Mouse (Mus musculus) G1E (cell line): Measurements from ENCODE around the gene Ccl22. TPM values are rescaled to one million over a fixed set of nuclear protein-coding genes. Genes with fewer than 3 reads are reported as not detected.

ENCODE experiments used
- ATAC-seq: 2 replicates; pipeline ENCODE4 v1.8.0; 2016; ENCODE audit warnings: mild to moderate bottlenecking; ENCODE audit not compliant: insufficient number of reproducible peaks, poor library complexity, low FRiP score, severe bottlenecking; ENCODE audit errors: extremely low read depth
- DNase-seq: peaks from one replicate; pipeline ENCODE4 v3.0.0; 2012; ENCODE audit warnings: low spot score
- H3K27me3 ChIP-seq: 2 replicates; pipeline ENCODE4 v1.6.1; 2012; ENCODE audit warnings: mild to moderate bottlenecking, low read length, inconsistent platforms; ENCODE audit not compliant: insufficient read depth
- H3K36me3 ChIP-seq: replicated peaks from 2 replicates; pipeline ENCODE3; 2012; ENCODE audit warnings: mild to moderate bottlenecking, inconsistent platforms
- H3K4me1 ChIP-seq: 2 replicates; pipeline ENCODE4 v1.6.1; 2012; ENCODE audit warnings: low read depth, low read length, inconsistent platforms, mixed read lengths; ENCODE audit not compliant: insufficient read depth
- H3K4me3 ChIP-seq: 2 replicates; pipeline ENCODE4 v1.5.1; 2012; ENCODE audit warnings: low read depth, mild to moderate bottlenecking, inconsistent platforms, low read length, moderate library complexity, mixed read lengths
- H3K9me3 ChIP-seq: replicated peaks from 2 replicates; pipeline ENCODE4 v1.6.1; 2012; ENCODE audit warnings: inconsistent platforms
- CTCF ChIP-seq: IDR thresholded peaks from 2 replicates; pipeline ENCODE4 v1.5.1; 2012; ENCODE audit warnings: low read depth, low read length, inconsistent platforms, mixed read lengths
- GATA1 ChIP-seq: IDR thresholded peaks from 2 replicates; pipeline ENCODE4 v1.6.1; 2012; ENCODE audit warnings: borderline replicate concordance, low read length, inconsistent platforms, mixed read lengths
- GATA2 ChIP-seq: IDR thresholded peaks from 2 replicates; pipeline ENCODE4 v1.6.1; 2012; ENCODE audit warnings: low read depth, low read length, inconsistent platforms, borderline replicate concordance
- POLR2AphosphoS5 ChIP-seq: IDR thresholded peaks from 2 replicates; pipeline ENCODE4 v1.6.1; 2012; ENCODE audit warnings: low read depth, low read length, inconsistent platforms; ENCODE audit not compliant: insufficient replicate concordance
- TAL1 ChIP-seq: conservative IDR thresholded peaks from 2 replicates; pipeline ENCODE4 v1.6.1; 2012; ENCODE audit warnings: low read depth, low read length, inconsistent platforms, mixed read lengths
- polyA plus RNA-seq: library from polyadenylated mRNA; stranded (reverse); fragments of >175 nt; gene quantifications from 2 replicates; pipeline ENCODE4 v1.2.3, GENCODE M21; 2012
- total RNA-seq, 2 experiments: library from RNA; stranded (forward) in 1 of 2; stranded (reverse) in 1 of 2; fragments of 200-1000 nt in 1 of 2; fragments of >200 nt in 1 of 2; fragmentation: Nextera tagmentation in 1 of 2; gene quantifications; 2 replicates each; pipeline ENCODE4 v1.2.3; 2014 to 2017

The Ccl22 gene
- total and polyA plus RNA-seq, 3 experiments, result 0.02 to 0.22 TPM; not detected in 1

DNA sequence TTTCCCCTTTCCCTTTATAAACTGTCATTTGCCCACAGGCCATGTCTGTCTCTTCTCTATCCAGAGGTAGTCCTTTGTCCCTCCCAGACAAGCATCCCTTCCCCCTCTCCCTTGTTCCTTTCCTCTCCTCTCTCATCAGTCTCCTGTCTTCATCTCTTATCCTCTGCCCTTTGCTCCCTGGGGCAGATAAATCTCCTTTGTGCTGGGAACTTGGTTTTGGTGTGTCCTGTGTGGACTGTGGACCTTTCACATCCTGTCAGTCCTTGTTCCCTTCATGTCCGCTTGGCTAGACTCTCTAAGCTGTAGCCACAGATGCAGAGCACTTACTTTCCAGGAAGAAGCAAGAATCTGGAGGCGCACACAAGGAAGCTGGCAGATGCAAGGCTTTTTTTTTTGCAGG, 9.1 kb downstream of the Ccl22 start:
- Histone ChIP-seq H3K4me3 (no peak overlapping the region), H3K4me1 (no peaks in the 10 kb centered on the region), H3K27me3 (peaks cover 20% of the 10 kb centered on the region), H3K36me3 (no peaks in the 10 kb centered on the region), H3K9me3 (no peaks in the 10 kb centered on the region)
- TF ChIP-seq TAL1 (no peak), GATA2 (no peak), POLR2AphosphoS5 (no peak), GATA1 (no peak), CTCF (no peak)
- ATAC-seq, result no peak
- DNase-seq, result no peak

GRCm38 (mm10) chr8:94767035-94767434, 21.6 kb downstream of the Ccl22 start:
- TF ChIP-seq CTCF, result no peak
- TF ChIP-seq GATA2, result no peak
- TF ChIP-seq POLR2AphosphoS5, result no peak
- no peak for TF ChIP-seq TAL1
- TF ChIP-seq GATA1, result no peak
- Histone ChIP-seq H3K27me3 (peaks cover 31% of the 10 kb centered on the region), H3K9me3 (no peaks in the 10 kb centered on the region), H3K4me1 (no peaks in the 10 kb centered on the region), H3K4me3 (no peak overlapping the region), H3K36me3 (no peaks in the 10 kb centered on the region)
- ATAC-seq, result no peak
- no peak for DNase-seq

GRCm38 (mm10) chr8:94770945-94771344, 25.6 kb downstream of the Ccl22 start:
- H3K36me3 ChIP-seq, result no peaks in the 10 kb centered on the region
- no peak overlapping the region for H3K4me3 ChIP-seq
- H3K4me1 ChIP-seq, result no peaks in the 10 kb centered on the region
- peaks cover 46% of the 10 kb centered on the region for H3K27me3 ChIP-seq
- no peak for DNase-seq
- no peak for ATAC-seq
- H3K9me3 ChIP-seq, result no peaks in the 10 kb centered on the region
- TF ChIP-seq POLR2AphosphoS5 (no peak), GATA1 (no peak), CTCF (no peak), GATA2 (no peak), TAL1 (no peak)

GRCm38 (mm10) chr8:94771941-94772670, 26.7 kb downstream of the Ccl22 start, which contains the start of gene Cx3cl1:
Gene Cx3cl1 (plus strand): TSS chr8:94772009.
- H3K27me3 ChIP-seq, result peaks cover 40% of the 10 kb centered on the region
- no peak for ATAC-seq

DNA sequence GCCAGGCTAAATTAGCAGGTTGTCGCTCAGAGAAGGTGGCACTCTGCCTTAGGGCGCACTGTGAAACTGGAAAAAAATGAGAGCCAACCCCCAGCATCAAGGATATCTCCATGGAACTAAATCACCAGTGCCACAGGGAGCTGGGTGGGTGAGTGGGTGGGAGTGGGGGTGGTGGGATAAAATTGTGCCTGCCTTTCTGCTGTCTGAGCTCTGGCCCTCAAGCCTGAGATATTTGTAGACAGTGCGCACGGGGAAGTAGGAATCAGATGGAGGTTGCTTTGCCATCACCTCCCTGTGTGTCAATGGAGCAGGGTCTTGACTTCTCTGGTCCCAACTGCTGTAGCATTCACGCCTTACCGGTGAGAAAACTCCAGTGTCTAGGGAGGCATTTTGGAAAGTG, 27.7 kb downstream of the Ccl22 start:
- no peak for TF ChIP-seq POLR2AphosphoS5
- TF ChIP-seq GATA2, result no peak
- no peak for TF ChIP-seq GATA1
- TF ChIP-seq TAL1, result no peak
- no peak for TF ChIP-seq CTCF
- no peaks in the 10 kb centered on the region for H3K36me3 ChIP-seq
- ATAC-seq, result no peak
- DNase-seq, result no peak
- no peaks in the 10 kb centered on the region for H3K4me1 ChIP-seq
- H3K4me3 ChIP-seq, result no peak overlapping the region
- no peaks in the 10 kb centered on the region for H3K9me3 ChIP-seq
- H3K27me3 ChIP-seq, result peaks cover 43% of the 10 kb centered on the region

More at GRCm38 (mm10) chr8:94771941-94772670, 26.7 kb downstream of the Ccl22 start, which contains the start of gene Cx3cl1:
- H3K4me1 ChIP-seq, result no peaks in the 10 kb centered on the region
- TF ChIP-seq GATA1 (no peak), CTCF (no peak)
- no peak within 1 kb of the TSS for H3K4me3 ChIP-seq
- H3K9me3 ChIP-seq, result no peaks in the 10 kb centered on the region
- no peaks in the 10 kb centered on the region for H3K36me3 ChIP-seq
- DNase-seq, result no peak

DNA sequence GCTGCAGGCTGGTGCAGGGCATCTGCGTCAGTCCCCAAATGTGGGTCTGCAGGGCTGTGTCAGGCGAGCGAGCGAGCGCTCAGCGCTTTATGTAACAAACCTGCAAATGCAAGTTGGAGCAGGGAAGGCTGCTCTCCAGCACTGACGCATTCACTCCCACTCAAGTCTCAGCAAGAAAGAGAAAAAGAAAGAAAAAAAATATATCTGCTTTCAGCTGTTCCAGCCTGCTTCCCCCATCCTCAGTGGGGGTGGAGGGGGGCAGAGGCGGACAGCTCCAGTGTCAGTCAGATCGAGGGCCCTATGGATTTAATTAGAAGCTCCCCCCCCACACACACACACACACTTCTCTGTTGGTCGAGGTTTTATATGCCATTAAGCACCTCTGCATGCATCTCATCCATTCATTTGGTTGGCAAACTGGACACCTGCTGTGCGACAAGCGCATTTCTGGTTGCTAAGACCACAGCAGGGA, 28.3 kb downstream of the Ccl22 start:
- ATAC-seq (no peak), DNase-seq (no peak)
- H3K4me3 ChIP-seq, result no peak overlapping the region
- H3K27me3 ChIP-seq, result peaks cover 45% of the 10 kb centered on the region
- no peaks in the 10 kb centered on the region for H3K36me3 ChIP-seq
- H3K4me1 ChIP-seq, result no peaks in the 10 kb centered on the region
- no peaks in the 10 kb centered on the region for H3K9me3 ChIP-seq
- TF ChIP-seq CTCF, result no peak
- TF ChIP-seq GATA1, result no peak
- TF ChIP-seq GATA2, result no peak
- TF ChIP-seq POLR2AphosphoS5, result no peak
- no peak for TF ChIP-seq TAL1
